Mouse (Mus musculus) brain, embryonic 14.5 days (tissue): ENCODE data around the gene Hcst.

Experiments used
- CTCF ChIP-seq: fragments of 200-500 bp; IDR thresholded peaks from 2 replicates; pipeline ENCODE4 v1.5.1; 2012; ENCODE audit warnings: inconsistent platforms, mild to moderate bottlenecking, moderate library complexity, borderline replicate concordance; ENCODE audit not compliant: insufficient read depth, insufficient read length; ENCODE audit errors: extremely low read depth
- POLR2A ChIP-seq: fragments of 200-500 bp; IDR thresholded peaks from 2 replicates; pipeline ENCODE4 v1.6.1; 2012; ENCODE audit warnings: mild to moderate bottlenecking, inconsistent platforms, borderline replicate concordance; ENCODE audit not compliant: poor library complexity, insufficient read depth, insufficient read length, severe bottlenecking; ENCODE audit errors: extremely low read depth

GRCm38 (mm10) chr7:30417856-30418255, 1.8 kb downstream of the Hcst start:
- no peak for TF ChIP-seq CTCF
- TF ChIP-seq POLR2A = no peak
